27 mouse cellular contexts compared by ENCODE assay signal in the genomic region with DNA sequence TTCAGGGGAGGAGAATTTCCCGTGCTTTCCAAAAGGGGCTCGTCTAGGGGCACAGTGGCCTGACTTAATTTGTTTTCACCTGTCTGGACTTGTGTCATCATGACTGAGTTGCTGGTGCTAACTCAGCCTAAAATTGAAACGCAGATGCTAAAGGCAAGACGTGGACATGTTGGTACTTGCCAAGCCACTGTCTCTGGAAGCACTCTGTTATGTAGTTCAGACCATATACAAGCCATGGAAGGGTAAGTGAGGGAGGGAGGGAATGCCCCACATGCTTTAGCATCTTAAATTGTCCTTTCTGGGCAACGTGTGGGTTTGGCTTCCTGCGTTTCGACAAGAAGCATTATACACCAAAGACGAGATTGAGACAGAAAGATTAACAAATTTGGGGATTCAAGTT.
DNase-seq lines count a peak whose midpoint lies in the region; ATAC-seq lines count a peak whose summit lies in the region.
"Had no signal": no experiment of that assay in that cellular context is flagged by ENCODE, and none has a peak within 500 bp of the region (broad histone marks: within the 10 kb centered on the region; RNA-seq: fewer than 3 reads in every experiment).

No protein-coding gene starts in this region.

- peak; percentile 37; the same call in 1 of the 2 replicates for ATAC-seq in lung, embryonic 16.5 days (ENCODE audit: low read depth)
- ATAC-seq: forebrain, embryonic 15.5 days; hindbrain, embryonic 16.5 days; intestine, embryonic 15.5 days had no signal

- H3K4me1 ChIP-seq in lung, embryonic 16.5 days (replicated peaks; ENCODE audit: control insufficient read depth, insufficient read depth, low read length), result peaks cover 9% of the 10 kb centered on the region
- 0 out of 2 replicates have a peak, but pooled peaks cover 4% of the 10 kb centered on the region for H3K4me1 ChIP-seq in embryonic facial prominence, embryonic 10.5 days
- H3K4me1 ChIP-seq: embryonic facial prominence, embryonic 12.5 days; forebrain, embryonic 12.5 days; forebrain, embryonic 15.5 days; hindbrain, embryonic 10.5 days; intestine, embryonic 15.5 days had no signal

- DNase-seq in embryo, embryonic 11 days, result peak; percentile 5
- no peak for DNase-seq in embryo, embryonic 9.5 days (ENCODE audit: extremely low spot score)
- DNase-seq in lung, adult 18-20 months, result no peak
- DNase-seq in embryonic facial prominence, embryonic 10.5 days (ENCODE audit: low spot score), result peak; percentile 17
- peak; percentile 32 for DNase-seq in forelimb bud, embryonic 11.5 days (ENCODE audit: low read depth, low spot score)
- no peak for DNase-seq in left cerebral cortex, adult 18-20 months (ENCODE audit: low spot score in 2 of 2)
- DNase-seq: adrenal gland, adult 2 months; adrenal gland, postnatal 14 days; B cell, adult 2 months; cerebellum, adult 11 months; cerebellum, adult 2 months; cerebellum, adult 9-11 months; cerebellum, postnatal 25 days; gastrocnemius, postnatal 10 days; gastrocnemius, postnatal 36 days; heart, adult 2 months; heart, postnatal 36 days had no signal

- H3K27ac ChIP-seq in lung, embryonic 16.5 days (ENCODE audit: low read length), result peak overlapping the region; percentile 36
- H3K27ac ChIP-seq in embryonic facial prominence, embryonic 10.5 days (replicated peaks), result no peak overlapping the region
- H3K27ac ChIP-seq: embryonic facial prominence, embryonic 12.5 days; forebrain, embryonic 12.5 days; forebrain, embryonic 15.5 days; heart, adult 2 months; heart, embryonic 10.5 days; hindbrain, embryonic 10.5 days; hindbrain, embryonic 13.5 days; intestine, embryonic 15.5 days had no signal

- no peak overlapping the region for H3K4me2 ChIP-seq in lung, embryonic 16.5 days (ENCODE audit: low read depth, low read length)
- H3K4me2 ChIP-seq: embryonic facial prominence, embryonic 12.5 days; forebrain, embryonic 12.5 days; forebrain, embryonic 15.5 days; hindbrain, embryonic 13.5 days; intestine, embryonic 15.5 days had no signal

- H3K27me3 ChIP-seq in lung, embryonic 16.5 days (ENCODE audit: control insufficient read depth, insufficient read depth, low read depth, low read length), result no peaks in the 10 kb centered on the region
- H3K27me3 ChIP-seq in embryonic facial prominence, embryonic 10.5 days (replicated peaks; ENCODE audit: low read depth, poor library complexity, severe bottlenecking), result no peaks in the 10 kb centered on the region
- H3K27me3 ChIP-seq: embryonic facial prominence, embryonic 12.5 days; forebrain, embryonic 12.5 days; forebrain, embryonic 15.5 days; hindbrain, embryonic 13.5 days; intestine, embryonic 15.5 days had no signal

- no peaks in the 10 kb centered on the region for H3K9me3 ChIP-seq in lung, embryonic 16.5 days (ENCODE audit: control insufficient read depth, low read length)
- H3K9me3 ChIP-seq in embryonic facial prominence, embryonic 10.5 days, result no peaks in the 10 kb centered on the region
- H3K9me3 ChIP-seq: embryonic facial prominence, embryonic 12.5 days; forebrain, embryonic 12.5 days; forebrain, embryonic 15.5 days; heart, embryonic 10.5 days; hindbrain, embryonic 10.5 days; hindbrain, embryonic 13.5 days; intestine, embryonic 15.5 days had no signal

- H3K9ac ChIP-seq in lung, embryonic 16.5 days (ENCODE audit: low read length), result no peak overlapping the region
- H3K9ac ChIP-seq: embryonic facial prominence, embryonic 12.5 days; forebrain, embryonic 12.5 days; forebrain, embryonic 15.5 days; hindbrain, embryonic 13.5 days; intestine, embryonic 15.5 days had no signal

- H3K4me3 ChIP-seq in lung, embryonic 16.5 days (ENCODE audit: low read length), result no peak overlapping the region
- H3K4me3 ChIP-seq in embryonic facial prominence, embryonic 10.5 days, result no peak overlapping the region
- H3K4me3 ChIP-seq: embryonic facial prominence, embryonic 12.5 days; erythroblast, embryonic 14.5 days; forebrain, embryonic 12.5 days; forebrain, embryonic 15.5 days; heart, adult 2 months; heart, embryonic 10.5 days; hindbrain, embryonic 10.5 days; hindbrain, embryonic 13.5 days; intestine, embryonic 15.5 days had no signal

- 53% methylated on average over 8 of the region's 8 CpGs for WGBS in lung, embryonic 16.5 days
- WGBS in embryonic facial prominence, embryonic 10.5 days, result 73% methylated on average over 8 of the region's 8 CpGs

- H3K36me3 ChIP-seq in lung, embryonic 16.5 days (ENCODE audit: control insufficient read depth, insufficient read depth, low read length), result no peaks in the 10 kb centered on the region
- peaks cover 83% of the 10 kb centered on the region for H3K36me3 ChIP-seq in embryonic facial prominence, embryonic 10.5 days (replicated peaks)
- H3K36me3 ChIP-seq: heart, embryonic 10.5 days; intestine, embryonic 15.5 days had no signal

Comparison
In these comparisons a context has a peak if more than half of its experiments do, and no peak if none do; other contexts are left out.
1. DNase-seq: peak in embryo, embryonic 11 days (single experiment), embryonic facial prominence, embryonic 10.5 days (single experiment) and forelimb bud, embryonic 11.5 days (single experiment); none in embryo, embryonic 9.5 days (single experiment), lung, adult 18-20 months (0 of 2) and left cerebral cortex, adult 18-20 months (0 of 2).